Mouse (Mus musculus) forebrain, embryonic 10.5 days (tissue): ENCODE measurements around the gene Ubash3b. TPM values are rescaled to one million over a fixed set of nuclear protein-coding genes. Genes with fewer than 3 reads are reported as not detected.

ENCODE experiments used
- DNase-seq: peaks from one replicate; pipeline ENCODE4 v3.0.0-alpha.2; 2017; ENCODE audit warnings: low spot score; ENCODE audit errors: extremely low spot score
- H3K27ac ChIP-seq: fragments of 300-500 bp; sonication (generic); 2 replicates; pipeline ENCODE4 v1.5.1; 2016; ENCODE audit warnings: mild to moderate bottlenecking
- H3K27me3 ChIP-seq: fragments of 300-500 bp; sonication (generic); 2 replicates; pipeline ENCODE4 v1.6.1; 2016; ENCODE audit warnings: mild to moderate bottlenecking; ENCODE audit not compliant: poor library complexity, severe bottlenecking
- H3K36me3 ChIP-seq: fragments of 300-500 bp; sonication (generic); replicated peaks from 2 replicates; pipeline ENCODE4 v1.6.1; 2016; ENCODE audit warnings: mild to moderate bottlenecking, moderate library complexity
- H3K4me1 ChIP-seq: fragments of 300-500 bp; sonication (generic); 2 replicates; pipeline ENCODE4 v1.6.1; 2016
- H3K4me3 ChIP-seq: fragments of 300-500 bp; sonication (generic); 2 replicates; pipeline ENCODE4 v1.5.1; 2016; ENCODE audit warnings: mild to moderate bottlenecking, moderate library complexity
- H3K9me3 ChIP-seq: fragments of 300-500 bp; sonication (generic); 2 replicates; pipeline ENCODE4 v1.6.1; 2016; ENCODE audit warnings: mild to moderate bottlenecking, moderate library complexity
- WGBS: fragments of 180-500 bp; shearing (Covaris S2); methylation state at CpG from one replicate; pipeline ENCODE4 v1.1.7; 2016; 5-methylcytosine and 5-hydroxymethylcytosine counted together
- polyA plus RNA-seq: library from polyadenylated mRNA; unstranded; fragments of >200 nt; fragmentation: Nextera tagmentation; extraction: Ambion mirVana; gene quantifications from 2 replicates; pipeline ENCODE4 v1.2.1, GENCODE M21; 2016

Ubash3b gene
- polyA plus RNA-seq, 1 experiment from 2014 or later, result 3.8 TPM

- 21% methylated on average over 15 of the region's 15 CpGs for WGBS
- Histone ChIP-seq H3K4me3 (peak overlapping the region; percentile 87), H3K4me1 (peaks cover 49% of the 10 kb centered on the region), H3K36me3 (no peaks in the 10 kb centered on the region), H3K27me3 (peaks cover 67% of the 10 kb centered on the region), H3K9me3 (peaks cover under 1% of the 10 kb centered on the region; the same call in 1 of the 2 replicates), H3K27ac (peak overlapping the region; percentile 89)
- peak; percentile 25 for DNase-seq
Measured at GRCm38 (mm10) chr9:41157872-41158567, 3.5 kb downstream of the Ubash3b start.

GRCm38 (mm10) chr9:41157020-41157871 lies 4.3 kb downstream of the Ubash3b start:
- H3K27me3 ChIP-seq, result peaks cover 67% of the 10 kb centered on the region
- peak; percentile 74 for DNase-seq
- peak overlapping the region; percentile 87 for H3K4me3 ChIP-seq
- H3K4me1 ChIP-seq, result peaks cover 55% of the 10 kb centered on the region
- H3K27ac ChIP-seq, result peak overlapping the region; percentile 89
- H3K36me3 ChIP-seq, result no peaks in the 10 kb centered on the region
- H3K9me3 ChIP-seq, result no peaks in the 10 kb centered on the region
- WGBS, result under 1% methylated on average over 82 of the region's 82 CpGs

GRCm38 (mm10) chr9:41156720-41157019 lies 4.8 kb downstream of the Ubash3b start:
- peak overlapping the region; percentile 89 for H3K27ac ChIP-seq
- peaks cover 67% of the 10 kb centered on the region for H3K27me3 ChIP-seq
- no peak for DNase-seq

GRCm38 (mm10) chr9:41156006-41156719 lies 5.3 kb downstream of the Ubash3b start:
- WGBS, result 16% methylated on average over 20 of the region's 20 CpGs
- H3K4me1 ChIP-seq, result peaks cover 64% of the 10 kb centered on the region
- peak overlapping the region; percentile 89; the same call in 1 of the 2 replicates for H3K27ac ChIP-seq
- H3K9me3 ChIP-seq, result no peaks in the 10 kb centered on the region
- no peaks in the 10 kb centered on the region for H3K36me3 ChIP-seq
- H3K4me3 ChIP-seq, result peak overlapping the region; percentile 87
- peaks cover 63% of the 10 kb centered on the region for H3K27me3 ChIP-seq
- DNase-seq, result no peak

More at GRCm38 (mm10) chr9:41156720-41157019, 4.8 kb downstream of the Ubash3b start:
- WGBS, result 2% methylated on average over 20 of the region's 20 CpGs
- peak overlapping the region; percentile 87 for H3K4me3 ChIP-seq
- H3K4me1 ChIP-seq, result peaks cover 60% of the 10 kb centered on the region
- H3K9me3 ChIP-seq, result no peaks in the 10 kb centered on the region
- H3K36me3 ChIP-seq, result no peaks in the 10 kb centered on the region

GRCm38 (mm10) chr9:41153979-41154378 lies 7.5 kb downstream of the Ubash3b start:
- Histone ChIP-seq H3K27ac (no peak overlapping the region), H3K4me3 (no peak overlapping the region), H3K36me3 (no peaks in the 10 kb centered on the region), H3K4me1 (peaks cover 63% of the 10 kb centered on the region), H3K9me3 (no peaks in the 10 kb centered on the region), H3K27me3 (peaks cover 53% of the 10 kb centered on the region)
- 89% methylated on average over 1 of the region's 1 CpGs for WGBS
- DNase-seq, result no peak

- H3K27me3 ChIP-seq, result peaks cover 44% of the 10 kb centered on the region
- H3K27ac ChIP-seq, result peak overlapping the region; percentile 32; the same call in 1 of the 2 replicates
- 53% methylated on average over 5 of the region's 5 CpGs for WGBS
Measured at GRCm38 (mm10) chr9:41153050-41153449, 8.4 kb downstream of the Ubash3b start.

GRCm38 (mm10) chr9:41151491-41151890 lies 10.0 kb downstream of the Ubash3b start:
- no peak for DNase-seq
- Histone ChIP-seq H3K4me1 (peaks cover 59% of the 10 kb centered on the region), H3K36me3 (no peaks in the 10 kb centered on the region), H3K27me3 (peaks cover 35% of the 10 kb centered on the region), H3K27ac (no peak overlapping the region), H3K4me3 (no peak overlapping the region), H3K9me3 (no peaks in the 10 kb centered on the region)
- WGBS, result 71% methylated on average over 4 of the region's 4 CpGs

More at GRCm38 (mm10) chr9:41153050-41153449, 8.4 kb downstream of the Ubash3b start:
- Histone ChIP-seq H3K9me3 (no peaks in the 10 kb centered on the region), H3K4me3 (no peak overlapping the region), H3K4me1 (peaks cover 61% of the 10 kb centered on the region), H3K36me3 (no peaks in the 10 kb centered on the region)
- no peak for DNase-seq

GRCm38 (mm10) chr9:41149896-41150295 lies 11.6 kb downstream of the Ubash3b start:
- Histone ChIP-seq H3K9me3 (no peaks in the 10 kb centered on the region), H3K4me1 (peaks cover 58% of the 10 kb centered on the region), H3K27me3 (peaks cover 19% of the 10 kb centered on the region), H3K27ac (peak overlapping the region; percentile 58; the same call in 1 of the 2 replicates), H3K36me3 (no peaks in the 10 kb centered on the region), H3K4me3 (no peak overlapping the region)
- DNase-seq, result no peak
- 66% methylated on average over 2 of the region's 2 CpGs for WGBS

GRCm38 (mm10) chr9:41149079-41149676 lies 12.3 kb downstream of the Ubash3b start:
- Histone ChIP-seq H3K4me3 (no peak overlapping the region), H3K4me1 (peaks cover 58% of the 10 kb centered on the region), H3K27me3 (peaks cover 15% of the 10 kb centered on the region; the same call in 1 of the 2 replicates), H3K27ac (0 out of 2 replicates have a peak overlapping the region, but pooled peaks have one; percentile 16), H3K9me3 (no peaks in the 10 kb centered on the region), H3K36me3 (no peaks in the 10 kb centered on the region)
- no peak for DNase-seq
- 87% methylated on average over 6 of the region's 6 CpGs for WGBS

- H3K27me3 ChIP-seq, result peaks cover 9% of the 10 kb centered on the region; the same call in 1 of the 2 replicates
- H3K9me3 ChIP-seq, result no peaks in the 10 kb centered on the region
- H3K36me3 ChIP-seq, result no peaks in the 10 kb centered on the region
- no peak overlapping the region for H3K4me3 ChIP-seq
- H3K27ac ChIP-seq, result no peak overlapping the region
- H3K4me1 ChIP-seq, result peaks cover 53% of the 10 kb centered on the region
- 91% methylated on average over 7 of the region's 7 CpGs for WGBS
- no peak for DNase-seq
Measured at GRCm38 (mm10) chr9:41148600-41148999, 12.9 kb downstream of the Ubash3b start.

GRCm38 (mm10) chr9:41147203-41147842 lies 14.2 kb downstream of the Ubash3b start:
- no peak for DNase-seq
- 57% methylated on average over 13 of the region's 13 CpGs for WGBS
- H3K36me3 ChIP-seq, result no peaks in the 10 kb centered on the region
- no peaks in the 10 kb centered on the region for H3K9me3 ChIP-seq
- H3K27ac ChIP-seq, result peak overlapping the region; percentile 57
- H3K27me3 ChIP-seq, result peaks cover 9% of the 10 kb centered on the region; the same call in 1 of the 2 replicates
- peaks cover 42% of the 10 kb centered on the region for H3K4me1 ChIP-seq
- no peak overlapping the region for H3K4me3 ChIP-seq

GRCm38 (mm10) chr9:41143825-41144224 lies 17.7 kb downstream of the Ubash3b start:
- H3K4me1 ChIP-seq, result peaks cover 21% of the 10 kb centered on the region
- 93% methylated on average over 15 of the region's 15 CpGs for WGBS
- H3K4me3 ChIP-seq, result no peak overlapping the region
- no peaks in the 10 kb centered on the region for H3K36me3 ChIP-seq
- DNase-seq, result no peak
- 0 out of 2 replicates have a peak, but pooled peaks cover 3% of the 10 kb centered on the region for H3K27me3 ChIP-seq
- no peaks in the 10 kb centered on the region for H3K9me3 ChIP-seq
- no peak overlapping the region for H3K27ac ChIP-seq
